Mouse (Mus musculus): ENCODE data around the gene Pglyrp1. TPM values are rescaled to one million over a fixed set of nuclear protein-coding genes. Genes with fewer than 3 reads are reported as not detected.
"Not testable (repeated sequence)": the region's sequence is repeated elsewhere in the genome, so short reads cannot be mapped to it uniquely, and the experiment has no call there.

The Pglyrp1 gene
- polyA plus RNA-seq (2016; fragmentation: Nextera tagmentation; extraction: Ambion mirVana) = 3.9 and 4.7 TPM in 2 replicates

DNA sequence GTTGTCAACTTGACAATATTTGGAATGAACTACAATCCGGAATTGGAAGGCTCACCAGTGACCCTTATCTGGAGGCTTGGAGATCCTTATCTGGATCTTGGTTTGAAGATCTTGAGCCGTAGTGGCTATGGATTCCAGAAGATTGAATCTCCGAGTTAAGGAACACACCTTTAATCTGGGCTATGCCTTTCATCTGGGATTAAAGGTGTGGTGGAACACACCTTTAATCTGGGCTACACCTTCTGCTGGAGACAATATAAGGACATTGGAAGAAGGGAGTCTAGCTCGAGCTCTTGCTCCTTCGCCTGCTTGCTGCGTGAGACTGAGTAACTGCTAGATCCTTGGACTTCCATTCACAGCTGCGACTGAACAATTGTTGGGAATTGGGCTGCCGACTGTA, at the start of gene Pglyrp1:
Gene Pglyrp1, plus strand, starts transcription at position 301 of the 400 bp plus-strand sequence.
- not testable (repeated sequence) for H3K9ac ChIP-seq; H3K4me3 ChIP-seq; H3K36me3 ChIP-seq; H3K9me3 ChIP-seq; H3K4me1 ChIP-seq; H3K27me3 ChIP-seq (replicated peaks); H3K27ac ChIP-seq; ATAC-seq (ENCODE audit: low FRiP score, low read depth); H3K4me2 ChIP-seq (replicated peaks)
- 82% methylated on average over 1 of the region's 8 CpGs for WGBS

DNA sequence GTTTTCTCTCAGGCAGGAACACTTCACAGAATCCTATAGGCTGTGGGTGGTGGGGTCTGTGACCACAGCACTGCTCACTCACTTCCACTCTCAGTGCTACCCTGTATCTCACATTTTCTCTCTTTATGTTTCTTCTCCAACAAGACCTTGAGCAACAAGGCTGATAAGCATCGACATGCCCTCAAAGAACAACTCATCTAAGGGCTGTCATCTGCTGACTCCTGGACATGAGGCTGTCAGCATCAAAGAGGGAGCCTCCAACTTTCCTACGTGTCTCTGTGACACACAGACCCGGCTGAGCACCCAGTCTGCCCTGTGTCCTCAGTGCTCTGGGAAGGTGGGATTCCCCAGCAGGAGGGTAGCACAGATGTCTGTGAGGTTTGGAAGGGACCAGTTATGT, 49.6 kb upstream of the Pglyrp1 start, which contains the start of gene Psg17:
Gene Psg17, minus strand, starts transcription at position 101 of the 400 bp plus-strand sequence.
- H3K27me3 ChIP-seq (replicated peaks) = no peaks in the 10 kb centered on the region
- H3K9ac ChIP-seq = no peak within 1 kb of the TSS
- H3K4me2 ChIP-seq (replicated peaks) = no peak within 1 kb of the TSS
- no peaks in the 10 kb centered on the region for H3K4me1 ChIP-seq
- H3K9me3 ChIP-seq = no peaks in the 10 kb centered on the region
- H3K4me3 ChIP-seq = no peak within 1 kb of the TSS
- WGBS = 77% methylated on average over 3 of the region's 3 CpGs
- ATAC-seq (ENCODE audit: low FRiP score, low read depth) = no peak
- H3K27ac ChIP-seq = no peak within 1 kb of the TSS
- H3K36me3 ChIP-seq = no peaks in the 10 kb centered on the region

DNA sequence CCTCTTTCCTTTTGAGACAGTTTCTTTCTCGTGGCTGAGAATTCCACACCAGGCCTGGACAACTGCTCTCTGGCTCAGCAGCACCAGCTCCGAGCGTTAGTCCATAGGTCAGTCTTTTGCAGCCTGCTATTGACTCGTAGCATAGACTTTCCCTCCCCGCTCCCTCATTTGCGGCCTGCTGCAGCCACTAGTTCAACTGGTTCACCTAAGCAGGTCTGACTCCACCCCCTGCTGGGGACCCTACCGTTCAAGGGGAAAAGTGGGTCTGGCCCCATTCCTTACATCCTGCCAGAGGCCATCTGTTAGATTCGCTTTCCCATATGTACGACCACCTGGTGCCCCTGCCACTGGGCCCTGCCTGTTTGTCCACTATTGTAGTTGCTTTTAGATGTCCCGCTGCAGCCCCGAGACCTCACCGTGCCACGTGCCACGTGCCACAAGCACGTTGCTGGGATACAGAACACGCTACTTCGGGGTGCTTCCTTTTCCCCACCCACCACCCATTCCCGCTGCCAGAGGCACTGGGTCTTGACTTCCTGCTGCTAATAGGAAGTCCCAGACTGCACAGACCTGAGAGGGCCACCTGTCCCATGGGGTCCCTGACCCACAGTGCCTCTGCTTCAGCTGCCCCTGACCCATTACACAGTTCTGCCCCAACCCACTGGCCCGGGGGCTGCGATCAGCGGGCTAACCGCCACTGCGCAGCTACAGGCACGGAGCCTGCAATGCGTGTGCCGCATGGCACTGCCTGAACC, 43.2 kb upstream of the Pglyrp1 start:
- WGBS = 67% methylated on average over 26 of the region's 26 CpGs
- ATAC-seq (ENCODE audit: low FRiP score, low read depth) = no peak

DNA sequence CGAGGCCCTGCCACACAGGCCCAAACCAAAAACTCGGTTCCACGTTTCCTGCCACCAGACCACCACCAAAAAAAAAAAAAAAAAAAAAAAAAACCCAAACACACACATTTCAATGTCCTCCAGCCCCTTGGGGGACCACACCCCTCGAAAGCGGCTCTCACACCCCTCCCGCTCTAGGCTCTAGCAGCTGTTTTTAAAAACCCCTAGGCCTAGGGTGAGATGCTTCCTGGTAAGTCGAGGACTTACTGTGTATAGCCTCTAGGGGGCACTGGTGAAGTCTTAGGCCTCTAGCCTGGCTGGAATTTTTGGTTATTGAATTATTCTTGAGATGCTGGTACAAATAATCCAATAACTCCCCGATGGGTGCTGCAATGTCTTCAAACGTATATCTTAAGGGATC, 42.5 kb upstream of the Pglyrp1 start:
- WGBS = 63% methylated on average over 9 of the region's 9 CpGs
- Histone ChIP-seq H3K4me1 (no peaks in the 10 kb centered on the region), H3K36me3 (no peaks in the 10 kb centered on the region), H3K27ac (no peak overlapping the region), H3K9ac (no peak overlapping the region), H3K4me2 (replicated peaks) (no peak overlapping the region), H3K4me3 (no peak overlapping the region), H3K9me3 (no peaks in the 10 kb centered on the region), H3K27me3 (replicated peaks) (no peaks in the 10 kb centered on the region)
- no peak for ATAC-seq (ENCODE audit: low FRiP score, low read depth)

More for the DNA sequence above, 43.2 kb upstream of the Pglyrp1 start:
- Histone ChIP-seq H3K9me3 (no peaks in the 10 kb centered on the region), H3K4me3 (no peak overlapping the region), H3K9ac (no peak overlapping the region), H3K27me3 (replicated peaks) (no peaks in the 10 kb centered on the region), H3K4me1 (no peaks in the 10 kb centered on the region), H3K4me2 (replicated peaks) (no peak overlapping the region), H3K36me3 (no peaks in the 10 kb centered on the region), H3K27ac (no peak overlapping the region)

DNA sequence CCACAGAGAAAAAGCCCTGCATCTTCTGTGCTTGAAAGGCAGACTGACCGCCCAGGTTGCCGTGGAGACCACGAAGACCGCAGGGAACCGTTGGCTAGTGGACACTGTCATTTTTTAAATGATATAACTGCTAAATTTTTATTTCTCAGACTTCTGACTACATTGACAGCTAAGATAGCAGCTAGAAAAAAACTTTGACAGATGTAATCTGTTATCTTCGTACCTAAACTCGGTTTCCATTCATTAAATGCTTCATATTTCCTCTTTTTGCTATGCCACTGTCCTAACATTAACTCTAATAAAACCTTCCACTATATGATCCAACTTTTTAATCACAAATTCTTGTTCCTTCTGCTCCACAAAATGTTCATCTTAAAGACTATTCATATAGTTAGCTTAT, 41.6 kb upstream of the Pglyrp1 start:
- Histone ChIP-seq H3K4me3 (no peak overlapping the region), H3K9ac (no peak overlapping the region), H3K4me2 (replicated peaks) (no peak overlapping the region), H3K4me1 (no peaks in the 10 kb centered on the region), H3K27ac (no peak overlapping the region), H3K36me3 (no peaks in the 10 kb centered on the region), H3K9me3 (no peaks in the 10 kb centered on the region), H3K27me3 (replicated peaks) (no peaks in the 10 kb centered on the region)
- 87% methylated on average over 7 of the region's 7 CpGs for WGBS
- no peak for ATAC-seq (ENCODE audit: low FRiP score, low read depth)

DNA sequence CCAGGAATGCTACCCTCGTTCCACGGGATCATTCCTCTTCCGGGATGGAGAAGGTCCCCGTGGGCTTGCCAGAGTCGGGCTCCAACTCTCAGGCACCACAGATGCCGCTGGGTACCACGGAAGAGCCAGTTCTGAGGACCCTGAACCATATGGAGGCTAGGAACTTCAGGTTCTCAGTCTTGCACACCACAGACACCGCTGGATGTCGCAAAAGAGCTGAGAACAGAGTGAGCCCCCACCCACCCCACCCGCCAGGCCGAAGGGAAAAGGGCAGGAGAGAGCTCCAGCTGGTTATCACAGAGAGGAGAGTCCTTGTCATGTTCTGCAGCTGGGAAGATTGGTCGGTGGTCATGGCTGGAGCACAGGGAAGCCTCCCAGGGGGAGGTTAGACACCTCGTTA, 38.8 kb upstream of the Pglyrp1 start:
- Histone ChIP-seq H3K4me1 (no peaks in the 10 kb centered on the region), H3K9ac (no peak overlapping the region), H3K27me3 (replicated peaks) (no peaks in the 10 kb centered on the region), H3K36me3 (no peaks in the 10 kb centered on the region), H3K9me3 (no peaks in the 10 kb centered on the region), H3K4me2 (replicated peaks) (no peak overlapping the region), H3K27ac (no peak overlapping the region), H3K4me3 (no peak overlapping the region)
- no peak for ATAC-seq (ENCODE audit: low FRiP score, low read depth)
- 47% methylated on average over 13 of the region's 13 CpGs for WGBS

DNA sequence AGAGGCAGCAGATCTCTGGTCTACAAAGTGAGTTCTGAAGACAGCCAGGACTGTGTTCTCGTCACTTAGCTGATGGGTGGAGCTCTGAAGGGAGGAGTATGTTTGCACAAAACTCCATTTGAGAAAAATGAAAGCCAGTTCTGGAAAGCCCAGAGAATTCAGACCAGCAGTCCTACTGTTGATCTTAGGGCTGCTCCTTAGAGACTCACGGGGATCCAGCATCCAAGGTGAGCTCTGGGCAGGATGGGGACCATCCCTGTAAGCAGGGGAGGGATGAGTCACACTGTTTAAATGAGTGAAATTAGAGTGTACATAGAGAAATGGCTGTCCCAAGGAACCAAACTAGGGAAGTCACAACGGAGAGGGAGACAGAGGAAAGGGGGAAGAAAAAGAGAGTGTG, 31.3 kb upstream of the Pglyrp1 start, which contains the start of gene Mill2:
Gene Mill2, plus strand, starts transcription at position 102 of the 400 bp plus-strand sequence.
- H3K27me3 ChIP-seq (replicated peaks) = no peaks in the 10 kb centered on the region
- H3K4me1 ChIP-seq = no peaks in the 10 kb centered on the region
- peak within 1 kb of the TSS; percentile 62 for H3K4me2 ChIP-seq (replicated peaks)
- H3K27ac ChIP-seq = no peak within 1 kb of the TSS
- ATAC-seq (ENCODE audit: low FRiP score, low read depth) = no peak
- H3K9me3 ChIP-seq = no peaks in the 10 kb centered on the region
- peak within 1 kb of the TSS; percentile 25 for H3K4me3 ChIP-seq
- H3K9ac ChIP-seq = peak within 1 kb of the TSS; percentile 8
- no peaks in the 10 kb centered on the region for H3K36me3 ChIP-seq
- WGBS = 25% methylated on average over 3 of the region's 3 CpGs

DNA sequence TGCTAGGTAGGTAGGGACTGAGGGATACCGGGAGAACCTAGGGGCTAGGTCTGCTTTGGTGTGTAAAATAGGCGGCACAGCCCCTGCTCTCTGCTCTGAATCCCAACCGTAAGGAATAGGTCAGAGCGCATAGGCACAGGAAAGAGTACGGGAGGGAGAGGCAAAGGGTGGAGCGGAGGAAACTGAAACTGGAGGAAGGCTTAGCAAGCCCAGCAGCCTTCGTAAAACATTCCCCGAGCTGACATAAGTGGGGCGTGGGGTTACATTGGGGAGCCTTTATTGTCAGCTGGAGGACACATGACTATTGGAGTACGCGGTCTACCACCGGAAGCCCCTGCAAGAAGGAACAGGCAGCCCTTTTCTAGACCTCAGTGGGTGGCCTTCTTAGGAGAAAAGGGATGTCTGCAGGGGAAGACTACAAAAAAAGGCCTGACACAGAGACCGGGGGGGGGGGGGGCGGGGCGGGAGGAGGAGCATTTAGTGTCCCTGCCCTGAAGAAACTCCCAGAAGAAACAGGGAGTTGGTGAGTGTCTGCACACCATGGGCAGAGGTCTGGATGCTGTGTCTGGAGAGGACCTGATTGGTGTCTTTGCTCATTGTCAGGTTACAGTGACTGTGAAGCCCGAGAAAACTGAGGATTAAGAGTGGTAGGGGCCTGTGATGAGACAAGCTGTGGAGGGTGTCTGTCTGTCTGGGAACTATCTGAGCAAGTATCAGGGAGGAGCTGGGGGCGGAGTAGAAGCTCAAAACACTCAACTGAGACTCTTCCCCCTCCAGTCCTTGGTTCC, 30.6 kb upstream of the Pglyrp1 start:
- no peaks in the 10 kb centered on the region for H3K9me3 ChIP-seq
- 5% methylated on average over 14 of the region's 17 CpGs for WGBS
- peak overlapping the region; percentile 62 for H3K4me2 ChIP-seq (replicated peaks)
- peak overlapping the region; percentile 25 for H3K4me3 ChIP-seq
- H3K9ac ChIP-seq = peak overlapping the region; percentile 8
- peak; percentile 61 for ATAC-seq (ENCODE audit: low FRiP score, low read depth)
- H3K27me3 ChIP-seq (replicated peaks) = no peaks in the 10 kb centered on the region
- H3K27ac ChIP-seq = no peak overlapping the region
- H3K4me1 ChIP-seq = no peaks in the 10 kb centered on the region
- no peaks in the 10 kb centered on the region for H3K36me3 ChIP-seq

DNA sequence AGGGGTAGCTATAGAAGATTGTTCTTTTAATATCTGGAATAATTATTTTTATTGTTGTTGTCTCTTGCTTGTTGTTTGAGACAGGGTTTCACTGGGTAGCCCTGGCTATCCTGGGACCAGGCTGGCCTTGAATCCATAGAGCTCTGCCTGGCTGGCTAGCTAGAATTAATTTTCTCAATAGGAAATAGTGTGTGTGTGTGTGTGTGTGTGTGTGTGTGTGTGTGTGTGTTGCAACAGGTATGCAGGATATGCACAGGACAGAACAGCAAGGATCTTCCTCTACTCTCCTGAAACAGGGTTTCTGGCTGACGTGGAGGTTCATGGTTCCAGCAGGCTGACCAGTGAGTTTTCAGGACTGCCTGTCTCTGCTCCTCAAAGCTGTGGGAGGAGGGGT, 30.0 kb upstream of the Pglyrp1 start:
- Histone ChIP-seq H3K9me3 (no peaks in the 10 kb centered on the region), H3K4me2 (replicated peaks) (peak overlapping the region; percentile 62; the same call in 1 of the 2 replicates), H3K27ac (no peak overlapping the region), H3K9ac (no peak overlapping the region), H3K27me3 (replicated peaks) (no peaks in the 10 kb centered on the region), H3K4me1 (no peaks in the 10 kb centered on the region), H3K4me3 (0 out of 2 replicates have a peak overlapping the region, but pooled peaks have one; percentile 9), H3K36me3 (no peaks in the 10 kb centered on the region)
- 67% methylated on average over 1 of the region's 1 CpGs for WGBS
- ATAC-seq (ENCODE audit: low FRiP score, low read depth) = peak; percentile 25; the same call in 1 of the 2 replicates

DNA sequence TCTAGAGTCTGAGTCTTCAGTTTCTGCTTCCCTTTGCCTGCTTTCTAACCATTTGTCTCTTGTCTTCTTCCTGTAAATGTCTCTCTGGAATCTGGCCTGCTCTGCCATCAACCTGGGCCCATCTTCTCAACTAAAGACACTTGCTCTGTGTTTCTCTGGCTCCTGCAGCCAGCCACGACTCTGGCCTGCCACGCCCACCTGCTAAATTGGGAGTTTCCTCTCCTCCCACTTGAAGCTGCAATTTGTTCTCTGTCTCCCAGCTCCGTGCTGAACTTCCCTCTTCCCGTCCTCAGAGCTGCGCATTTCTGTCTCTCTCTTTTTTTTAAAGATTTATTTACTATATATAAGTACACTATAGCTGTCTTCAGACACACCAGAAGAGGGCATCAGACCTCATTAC, 26.3 kb upstream of the Pglyrp1 start:
- no peaks in the 10 kb centered on the region for H3K36me3 ChIP-seq
- WGBS = 31% methylated on average over 5 of the region's 5 CpGs
- no peak overlapping the region for H3K4me3 ChIP-seq
- no peak overlapping the region for H3K9ac ChIP-seq
- no peak for ATAC-seq (ENCODE audit: low FRiP score, low read depth)
- H3K9me3 ChIP-seq = no peaks in the 10 kb centered on the region
- H3K27me3 ChIP-seq (replicated peaks) = no peaks in the 10 kb centered on the region
- no peaks in the 10 kb centered on the region for H3K4me1 ChIP-seq
- H3K4me2 ChIP-seq (replicated peaks) = no peak overlapping the region
- H3K27ac ChIP-seq = no peak overlapping the region

DNA sequence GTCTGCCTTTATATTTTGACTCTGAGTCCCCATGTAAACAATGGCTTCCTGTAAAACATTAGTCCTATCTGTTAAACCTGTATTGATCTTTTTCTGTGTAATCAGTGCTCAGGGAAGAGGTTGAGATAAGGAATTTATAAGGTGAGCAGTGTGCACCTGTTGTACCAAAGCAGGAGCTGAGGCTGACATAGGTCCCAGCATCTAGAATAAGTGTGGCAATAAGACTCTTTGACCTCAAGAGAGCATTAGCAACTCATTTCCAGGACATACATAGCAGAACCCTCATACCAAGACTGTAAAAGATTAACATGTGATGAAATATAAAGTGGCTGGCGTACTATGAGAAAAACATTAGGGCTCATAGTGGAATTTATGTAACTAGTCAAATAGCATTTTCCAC, 22.7 kb upstream of the Pglyrp1 start:
- H3K27ac ChIP-seq = no peak overlapping the region
- no peaks in the 10 kb centered on the region for H3K27me3 ChIP-seq (replicated peaks)
- H3K4me3 ChIP-seq = no peak overlapping the region
- WGBS = 93% methylated on average over 1 of the region's 1 CpGs
- no peak overlapping the region for H3K4me2 ChIP-seq (replicated peaks)
- H3K36me3 ChIP-seq = no peaks in the 10 kb centered on the region
- no peaks in the 10 kb centered on the region for H3K9me3 ChIP-seq
- H3K4me1 ChIP-seq = no peaks in the 10 kb centered on the region
- H3K9ac ChIP-seq = no peak overlapping the region
- no peak for ATAC-seq (ENCODE audit: low FRiP score, low read depth)

DNA sequence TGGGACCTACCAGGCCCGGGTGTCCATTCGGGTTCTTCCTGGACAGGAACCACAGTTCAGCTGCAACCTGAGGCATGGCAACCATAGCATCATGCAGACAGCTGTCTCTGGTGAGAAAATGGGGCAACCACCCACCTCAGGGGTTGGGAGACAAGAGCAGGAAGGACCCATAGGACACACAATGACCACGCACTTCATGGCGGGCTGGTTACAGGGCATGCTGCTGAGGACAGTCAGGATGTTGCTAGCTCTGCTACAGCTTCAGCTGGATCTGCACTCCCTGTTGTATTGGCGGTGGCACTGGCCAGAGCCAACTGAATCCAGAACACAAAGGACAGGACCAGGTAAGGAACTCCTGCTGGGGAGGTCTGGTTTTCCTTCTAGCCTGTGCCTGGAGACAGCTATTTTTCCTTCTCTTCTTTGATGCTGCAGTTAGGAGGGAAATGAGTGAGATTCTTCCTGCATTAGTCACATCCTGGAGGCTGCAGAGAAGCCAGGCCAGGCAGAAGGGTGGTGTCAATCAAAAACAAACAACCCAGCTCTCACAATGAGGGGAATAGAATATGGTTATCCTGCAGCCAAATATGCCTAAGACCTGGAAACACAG, 12.7 kb upstream of the Pglyrp1 start:
- 73% methylated on average over 5 of the region's 5 CpGs for WGBS
- Histone ChIP-seq H3K36me3 (no peaks in the 10 kb centered on the region), H3K9me3 (no peaks in the 10 kb centered on the region), H3K27me3 (replicated peaks) (no peaks in the 10 kb centered on the region), H3K9ac (no peak overlapping the region), H3K4me1 (no peaks in the 10 kb centered on the region), H3K4me2 (replicated peaks) (no peak overlapping the region), H3K4me3 (no peak overlapping the region), H3K27ac (no peak overlapping the region)
- no peak for ATAC-seq (ENCODE audit: low FRiP score, low read depth)
